Mouse (Mus musculus) kidney, adult 2 months (tissue): ENCODE data around the gene Tex22.

Experiments used
- CTCF ChIP-seq: fragments of 200-500 bp; conservative IDR thresholded peaks from 2 replicates; pipeline ENCODE4 v1.5.1; 2011; ENCODE audit warnings: low read depth, mild to moderate bottlenecking, control low read depth, low read length, moderate library complexity, mixed read lengths; ENCODE audit not compliant: insufficient read depth, insufficient read length
- POLR2A ChIP-seq: fragments of 200-500 bp; IDR thresholded peaks from one replicate; pipeline ENCODE4 v1.6.1; 2011; ENCODE audit warnings: low read depth, low read length, control low read depth

DNA sequence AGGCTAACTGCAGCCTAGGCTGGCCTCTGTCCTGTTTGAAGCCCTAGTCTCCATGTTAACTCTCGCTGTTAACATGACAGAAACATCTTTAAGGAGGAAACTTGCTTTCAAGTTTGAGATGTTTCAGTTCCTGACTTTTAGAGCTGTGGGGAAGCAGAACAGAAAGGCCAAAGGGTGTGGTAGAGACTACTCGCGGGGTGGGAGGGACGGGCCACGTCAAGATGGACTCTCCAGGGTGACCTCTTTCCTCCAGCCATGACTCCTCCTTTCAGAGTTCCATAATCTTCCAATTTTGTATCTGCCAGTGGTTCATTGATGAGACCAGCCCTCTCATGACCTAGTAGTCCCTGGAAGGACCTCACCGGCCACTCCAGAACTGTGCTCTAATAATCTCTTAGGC, 42.9 kb upstream of the Tex22 start:
- no peak for TF ChIP-seq CTCF
- TF ChIP-seq POLR2A = no peak
